Comparison of ENCODE assay signal across 9 mouse cellular contexts in genomic region chr9:26733206-26733891, GRCm38 (mm10). TPM values are rescaled to one million over a fixed set of nuclear protein-coding genes. Genes with fewer than 3 reads are reported as not detected.
DNase-seq lines count a peak whose midpoint lies in the region; ATAC-seq lines count a peak whose summit lies in the region.
"Had no signal": no experiment of that assay in that cellular context is flagged by ENCODE, and none has a peak within 500 bp of the region (broad histone marks: within the 10 kb centered on the region; RNA-seq: fewer than 3 reads in every experiment).

B3gat1 (plus strand) TSS chr9:26733728.

- H3K4me2 ChIP-seq in heart, embryonic 12.5 days: peak within 1 kb of the TSS; percentile 96
- H3K4me2 ChIP-seq in embryonic facial prominence, embryonic 15.5 days (replicated peaks): peak within 1 kb of the TSS; percentile 90
- peak within 1 kb of the TSS; percentile 92 for H3K4me2 ChIP-seq in midbrain, embryonic 11.5 days

- peak within 1 kb of the TSS; percentile 56 for H3K9ac ChIP-seq in heart, embryonic 12.5 days
- H3K9ac ChIP-seq in embryonic facial prominence, embryonic 15.5 days: no peak within 1 kb of the TSS
- H3K9ac ChIP-seq in midbrain, embryonic 11.5 days (ENCODE audit: low read length): peak within 1 kb of the TSS; percentile 86

- ATAC-seq in heart, embryonic 12.5 days (ENCODE audit: insufficient number of reproducible peaks, low FRiP score): peak; percentile 59
- peak; percentile 52 for ATAC-seq in embryonic facial prominence, embryonic 15.5 days (ENCODE audit: insufficient number of reproducible peaks, low FRiP score, low TSS enrichment, low read depth)
- ATAC-seq in midbrain, embryonic 11.5 days (ENCODE audit: low FRiP score): peak; percentile 91
- no peak for ATAC-seq in megakaryocyte-erythroid progenitor cell, adult 5-6 weeks (replicated peaks; ENCODE audit: low FRiP score, low TSS enrichment, poor library complexity, severe bottlenecking)

- H3K27me3 ChIP-seq in heart, embryonic 12.5 days (replicated peaks): peaks cover 62% of the 10 kb centered on the region
- H3K27me3 ChIP-seq in embryonic facial prominence, embryonic 15.5 days: peaks cover 58% of the 10 kb centered on the region
- H3K27me3 ChIP-seq in midbrain, embryonic 11.5 days (ENCODE audit: control insufficient read depth, insufficient read depth, low read length): peaks cover 3% of the 10 kb centered on the region; the same call in 1 of the 2 replicates

- WGBS in heart, embryonic 12.5 days: 5% methylated on average over 41 of the region's 65 CpGs
- 1% methylated on average over 49 of the region's 65 CpGs for WGBS in embryonic facial prominence, embryonic 15.5 days
- WGBS in midbrain, embryonic 11.5 days: under 1% methylated on average over 33 of the region's 65 CpGs

- no peaks in the 10 kb centered on the region for H3K36me3 ChIP-seq in heart, embryonic 12.5 days
- no peaks in the 10 kb centered on the region for H3K36me3 ChIP-seq in embryonic facial prominence, embryonic 15.5 days
- no peaks in the 10 kb centered on the region for H3K36me3 ChIP-seq in midbrain, embryonic 11.5 days (ENCODE audit: control insufficient read depth, insufficient read depth, low read length)

- no peaks in the 10 kb centered on the region for H3K9me3 ChIP-seq in heart, embryonic 12.5 days (replicated peaks)
- H3K9me3 ChIP-seq in embryonic facial prominence, embryonic 15.5 days (replicated peaks): no peaks in the 10 kb centered on the region
- no peaks in the 10 kb centered on the region for H3K9me3 ChIP-seq in midbrain, embryonic 11.5 days (ENCODE audit: control insufficient read depth, low read length)

- peak within 1 kb of the TSS; percentile 60 for H3K4me3 ChIP-seq in heart, embryonic 12.5 days
- H3K4me3 ChIP-seq in embryonic facial prominence, embryonic 15.5 days (replicated peaks): peak within 1 kb of the TSS; percentile 50
- peak within 1 kb of the TSS; percentile 72 for H3K4me3 ChIP-seq in midbrain, embryonic 11.5 days (ENCODE audit: low read depth, low read length)

- no peak within 1 kb of the TSS for H3K27ac ChIP-seq in heart, embryonic 12.5 days (ENCODE audit: poor library complexity, severe bottlenecking)
- H3K27ac ChIP-seq in embryonic facial prominence, embryonic 15.5 days (replicated peaks): no peak within 1 kb of the TSS
- H3K27ac ChIP-seq in midbrain, embryonic 11.5 days (ENCODE audit: low read depth, low read length): no peak within 1 kb of the TSS; the same call in 1 of the 2 replicates

- no peak for DNase-seq in heart, adult 9 months (ENCODE audit: low spot score in 2 of 2)
- peak; percentile 29 for DNase-seq in R1 (ENCODE audit: low read depth, low spot score)
- peak in 1 of 2 experiments; percentile 62 for DNase-seq in layer of hippocampus, adult 18-20 months (ENCODE audit: low spot score in 2 of 2)
- peak; percentile 96 for DNase-seq in midbrain, embryonic 11.5 days (ENCODE audit: low spot score, missing footprints)
- no peak for DNase-seq in urinary bladder, postnatal 4 days (ENCODE audit: low spot score in 2 of 2)

- peaks cover 8% of the 10 kb centered on the region; the same call in 1 of the 2 replicates for H3K4me1 ChIP-seq in heart, embryonic 12.5 days (replicated peaks)
- peaks cover 13% of the 10 kb centered on the region for H3K4me1 ChIP-seq in embryonic facial prominence, embryonic 15.5 days
- no peaks in the 10 kb centered on the region; the same call in none of the 2 replicates for H3K4me1 ChIP-seq in midbrain, embryonic 11.5 days (ENCODE audit: control insufficient read depth, insufficient read depth, low read length)

RNA-seq across cellular contexts. Expression of gene B3gat1, which starts in this region (rescaled TPM):
- 0.14 TPM in 1 of 2 replicates, not detected in the other for polyA plus RNA-seq in heart, embryonic 12.5 days (2016; fragmentation: Nextera tagmentation; extraction: Ambion mirVana)
- polyA plus RNA-seq in embryonic facial prominence, embryonic 15.5 days (2015; fragmentation: Nextera tagmentation; extraction: Ambion mirVana): 0.87 and 0.93 TPM in 2 replicates
- 100 to 1,000 TPM; 234 to 262 TPM for total RNA-seq in layer of hippocampus, adult 18-20 months (2021)
- polyA plus RNA-seq in midbrain, embryonic 11.5 days (2014; fragmentation: Nextera tagmentation; extraction: Ambion mirVana): 4.7 and 5.7 TPM in 2 replicates
- not detected in 2 replicates for total RNA-seq in megakaryocyte-erythroid progenitor cell, adult 5-6 weeks (2014; fragmentation: Nextera tagmentation)
- not detected in 2 replicates for total RNA-seq in megakaryocyte-erythroid progenitor cell, adult 5-6 weeks (2017)
- polyA plus RNA-seq: gonadal fat pad, adult 2 months had no signal

Comparison
In these comparisons a context has a peak if more than half of its experiments do, and no peak if none do; other contexts are left out.
1. RNA of gene B3gat1 (total RNA-seq): 234 to 262 TPM in layer of hippocampus, adult 18-20 months; not detected in megakaryocyte-erythroid progenitor cell, adult 5-6 weeks; every median in the first group is over 100 times any median in the second.
2. Peak in ATAC-seq, H3K4me3 ChIP-seq, H3K9ac ChIP-seq and H3K4me2 ChIP-seq in heart, embryonic 12.5 days; RNA of the gene not detected or under 1 TPM.
3. Peak in ATAC-seq, H3K4me3 ChIP-seq and H3K4me2 ChIP-seq in embryonic facial prominence, embryonic 15.5 days; RNA of the gene not detected or under 1 TPM.
4. DNase-seq: peak in R1 (single experiment) and midbrain, embryonic 11.5 days (single experiment); none in heart, adult 9 months (0 of 2) and urinary bladder, postnatal 4 days (0 of 2).
5. Peak in every context shown above with its lines, with median percentiles within 50 percentile points of each other: H3K4me2 ChIP-seq and H3K4me3 ChIP-seq.